Mouse (Mus musculus) thymus, adult 2 months (tissue): ENCODE data around the gene Mthfr.
A peak's percentile ranks its signal among the peaks of the same experiment; 100 is the strongest.

ENCODE experiments used
- CTCF ChIP-seq: fragments of 200-500 bp; IDR thresholded peaks from 2 replicates; pipeline ENCODE4 v1.5.1; 2012; ENCODE audit warnings: mild to moderate bottlenecking, control low read depth, low read length, moderate library complexity, borderline replicate concordance; ENCODE audit not compliant: control insufficient read depth, poor library complexity, insufficient read depth; ENCODE audit errors: extremely low read depth
- POLR2A ChIP-seq: fragments of 200-500 bp; IDR thresholded peaks from 2 replicates; pipeline ENCODE4 v1.6.1; 2012; ENCODE audit warnings: mild to moderate bottlenecking, low read length, control low read depth, moderate library complexity; ENCODE audit not compliant: control insufficient read depth, poor library complexity, insufficient read depth; ENCODE audit errors: extremely low read depth

DNA sequence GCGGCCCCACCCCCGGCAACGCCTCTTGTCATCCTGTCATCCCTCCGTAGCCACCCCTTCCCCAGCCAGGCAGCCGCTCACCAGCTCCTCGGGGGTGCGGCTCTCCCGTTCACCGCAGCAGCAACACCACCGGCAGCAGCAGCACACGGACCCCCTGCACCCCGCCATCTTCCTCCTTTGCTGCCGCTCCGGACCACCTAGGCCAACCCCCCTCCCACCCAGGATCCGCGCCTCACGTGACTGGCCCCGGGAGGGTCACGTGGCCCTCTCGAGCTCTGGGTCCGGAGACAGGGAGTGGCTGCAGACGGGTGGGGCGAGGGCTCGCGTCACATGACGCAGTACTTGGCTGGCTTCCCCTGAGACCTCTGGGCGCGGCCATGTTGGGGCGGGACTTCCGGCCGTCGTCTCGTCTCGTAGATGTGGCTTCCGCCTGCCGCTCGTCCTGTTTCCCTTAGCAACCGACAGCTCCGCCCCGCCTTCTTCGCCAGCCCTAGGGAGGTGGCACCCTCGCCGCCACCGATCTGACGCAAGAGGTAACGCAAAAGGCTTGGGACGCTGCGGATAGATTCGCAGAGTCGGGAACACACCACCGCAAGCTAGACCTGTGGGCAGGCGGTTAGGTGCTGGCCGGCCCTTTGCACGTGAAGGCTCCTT lies at the start of gene Mthfr, which contains the start of gene Clcn6:
- TF ChIP-seq CTCF (peak; percentile 37; the same call in 1 of the 2 replicates), POLR2A (peak; percentile 39; the same call in 1 of the 2 replicates)
